Mouse (Mus musculus): ENCODE measurements around the gene Hoxb2.

The Hoxb2 gene

GRCm38 (mm10) chr11:96316696-96317607 lies 33.4 kb upstream of the Hoxb2 start:
- no peak for DNase-seq (ENCODE audit: low spot score)

GRCm38 (mm10) chr11:96317608-96318367 lies 32.5 kb upstream of the Hoxb2 start, which contains the start of gene Hoxb4:
Hoxb4 (plus strand) TSS chr11:96318267.
- DNase-seq (ENCODE audit: low spot score): no peak

- no peak for DNase-seq (ENCODE audit: low spot score)
Measured at GRCm38 (mm10) chr11:96318368-96319070, 31.8 kb upstream of the Hoxb2 start.

GRCm38 (mm10) chr11:96319071-96319902 lies 31.0 kb upstream of the Hoxb2 start:
- no peak for DNase-seq (ENCODE audit: low spot score)

- DNase-seq (ENCODE audit: low spot score): no peak
Measured at GRCm38 (mm10) chr11:96319910-96320309, 30.4 kb upstream of the Hoxb2 start.

- DNase-seq (ENCODE audit: low spot score): no peak
Measured at GRCm38 (mm10) chr11:96320688-96321087, 29.6 kb upstream of the Hoxb2 start.

GRCm38 (mm10) chr11:96321846-96322245 lies 28.5 kb upstream of the Hoxb2 start:
- no peak for DNase-seq (ENCODE audit: low spot score)

GRCm38 (mm10) chr11:96322738-96323137 lies 27.6 kb upstream of the Hoxb2 start:
- DNase-seq (ENCODE audit: low spot score): no peak

- no peak for DNase-seq (ENCODE audit: low spot score)
Measured at GRCm38 (mm10) chr11:96323154-96323553, 27.2 kb upstream of the Hoxb2 start, which contains the start of gene Hoxb3. Hoxb3 (plus strand) TSS chr11:96323326.

GRCm38 (mm10) chr11:96324125-96324524 lies 26.2 kb upstream of the Hoxb2 start:
- no peak for DNase-seq (ENCODE audit: low spot score)

GRCm38 (mm10) chr11:96324965-96325364 lies 25.4 kb upstream of the Hoxb2 start:
- DNase-seq (ENCODE audit: low spot score): no peak

GRCm38 (mm10) chr11:96325747-96326212 lies 24.5 kb upstream of the Hoxb2 start:
- no peak for DNase-seq (ENCODE audit: low spot score)

GRCm38 (mm10) chr11:96326705-96327104 lies 23.6 kb upstream of the Hoxb2 start:
- DNase-seq (ENCODE audit: low spot score): no peak

GRCm38 (mm10) chr11:96327122-96327521 lies 23.2 kb upstream of the Hoxb2 start:
- DNase-seq (ENCODE audit: low spot score): no peak

- no peak for DNase-seq (ENCODE audit: low spot score)
Measured at GRCm38 (mm10) chr11:96327750-96328149, 22.6 kb upstream of the Hoxb2 start.

- DNase-seq (ENCODE audit: low spot score): no peak
Measured at GRCm38 (mm10) chr11:96328605-96329004, 21.7 kb upstream of the Hoxb2 start.

GRCm38 (mm10) chr11:96332105-96332504 lies 18.2 kb upstream of the Hoxb2 start:
- no peak for DNase-seq (ENCODE audit: low spot score)

- no peak for DNase-seq (ENCODE audit: low spot score)
Measured at GRCm38 (mm10) chr11:96332618-96333032, 17.7 kb upstream of the Hoxb2 start.

- DNase-seq (ENCODE audit: low spot score): no peak
Measured at GRCm38 (mm10) chr11:96333241-96334001, 16.9 kb upstream of the Hoxb2 start.

GRCm38 (mm10) chr11:96334002-96334364 lies 16.3 kb upstream of the Hoxb2 start:
- DNase-seq (ENCODE audit: low spot score): no peak

- DNase-seq (ENCODE audit: low spot score): no peak
Measured at GRCm38 (mm10) chr11:96334998-96335397, 15.3 kb upstream of the Hoxb2 start.

All from spleen, adult 12 weeks (tissue).